Mouse (Mus musculus): Measurements from ENCODE around the gene Ndufs4. TPM values are rescaled to one million over a fixed set of nuclear protein-coding genes. Genes with fewer than 3 reads are reported as not detected.

Gene Ndufs4
- polyA plus RNA-seq, 1 experiment from 2014 or later, result 299 TPM

- WGBS, result 93% methylated on average over 3 of the region's 3 CpGs
- ATAC-seq (ENCODE audit: insufficient number of reproducible peaks, insufficient read depth, low FRiP score, low read depth), result no peak
- peaks cover 4% of the 10 kb centered on the region; the same call in 1 of the 2 replicates for H3K4me1 ChIP-seq (ENCODE audit: control insufficient read depth, insufficient read depth, low read length)
Measured at GRCm38 (mm10) chr13:114315374-114315773, 72.7 kb downstream of the Ndufs4 start.

DNA sequence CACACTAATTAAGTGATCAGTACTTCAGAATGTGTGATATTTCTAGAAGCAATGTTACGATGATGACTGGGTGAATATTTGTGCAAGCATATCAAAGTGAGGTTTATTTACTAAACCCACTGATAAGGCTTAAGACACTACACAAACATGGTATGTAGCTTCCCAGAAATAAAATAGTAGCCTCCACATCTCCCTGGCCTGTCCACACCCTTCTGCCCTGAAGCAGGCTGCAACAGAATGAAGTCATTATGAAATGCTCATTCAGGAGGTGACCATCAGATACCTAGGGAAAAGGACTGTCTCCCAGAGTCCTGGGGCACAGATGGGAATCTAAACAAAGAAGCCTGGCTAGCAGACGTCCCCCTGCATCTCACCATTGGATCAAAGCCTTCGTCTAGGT is 73.1 kb downstream of the Ndufs4 start:
- H3K4me3 ChIP-seq (ENCODE audit: low read depth, low read length), result no peak overlapping the region

More at GRCm38 (mm10) chr13:114315374-114315773, 72.7 kb downstream of the Ndufs4 start:
- no peak overlapping the region for H3K4me2 ChIP-seq (replicated peaks; ENCODE audit: low read depth, low read length)
- H3K9ac ChIP-seq (replicated peaks; ENCODE audit: low read depth, low read length), result no peak overlapping the region
- H3K27ac ChIP-seq (ENCODE audit: low read length), result no peak overlapping the region
- no peaks in the 10 kb centered on the region for H3K9me3 ChIP-seq (ENCODE audit: control insufficient read depth, low read depth, low read length)
- H3K4me3 ChIP-seq (ENCODE audit: low read depth, low read length), result no peak overlapping the region
- H3K27me3 ChIP-seq (ENCODE audit: control insufficient read depth, insufficient read depth, low read length), result no peaks in the 10 kb centered on the region
- no peaks in the 10 kb centered on the region for H3K36me3 ChIP-seq (ENCODE audit: control insufficient read depth, insufficient read depth, low read length)

DNA sequence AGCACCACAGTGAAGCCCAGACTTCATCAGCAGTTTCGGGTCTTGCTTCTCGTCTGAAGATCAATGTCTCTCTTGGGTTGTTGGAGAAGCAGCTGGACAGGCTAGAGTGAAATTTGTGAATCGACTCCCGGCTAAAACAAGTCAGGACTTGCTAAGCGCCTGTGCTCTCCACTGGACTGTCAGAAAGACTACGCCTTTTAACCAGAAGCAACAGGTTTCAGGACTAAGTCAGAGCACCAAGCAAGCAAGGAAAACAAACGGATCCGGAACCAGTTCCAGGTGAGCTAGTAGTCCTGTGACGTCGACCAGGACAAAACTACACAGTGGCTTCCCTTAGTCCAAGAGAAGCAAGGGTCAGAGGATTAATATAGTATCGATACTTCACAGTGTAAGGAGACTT is 77.5 kb downstream of the Ndufs4 start:
- WGBS, result 90% methylated on average over 11 of the region's 11 CpGs
- ATAC-seq (ENCODE audit: insufficient number of reproducible peaks, insufficient read depth, low FRiP score, low read depth), result no peak
- Histone ChIP-seq H3K27ac (ENCODE audit: low read length) (no peak overlapping the region), H3K9ac (replicated peaks; ENCODE audit: low read depth, low read length) (no peak overlapping the region), H3K9me3 (ENCODE audit: control insufficient read depth, low read depth, low read length) (no peaks in the 10 kb centered on the region), H3K27me3 (ENCODE audit: control insufficient read depth, insufficient read depth, low read length) (no peaks in the 10 kb centered on the region), H3K4me1 (ENCODE audit: control insufficient read depth, insufficient read depth, low read length) (no peaks in the 10 kb centered on the region), H3K4me2 (replicated peaks; ENCODE audit: low read depth, low read length) (no peak overlapping the region), H3K4me3 (ENCODE audit: low read depth, low read length) (no peak overlapping the region), H3K36me3 (ENCODE audit: control insufficient read depth, insufficient read depth, low read length) (no peaks in the 10 kb centered on the region)

More for the DNA sequence above, 73.1 kb downstream of the Ndufs4 start:
- Histone ChIP-seq H3K9ac (replicated peaks; ENCODE audit: low read depth, low read length) (no peak overlapping the region), H3K27ac (ENCODE audit: low read length) (no peak overlapping the region), H3K27me3 (ENCODE audit: control insufficient read depth, insufficient read depth, low read length) (no peaks in the 10 kb centered on the region), H3K36me3 (ENCODE audit: control insufficient read depth, insufficient read depth, low read length) (no peaks in the 10 kb centered on the region), H3K9me3 (ENCODE audit: control insufficient read depth, low read depth, low read length) (no peaks in the 10 kb centered on the region), H3K4me1 (ENCODE audit: control insufficient read depth, insufficient read depth, low read length) (peaks cover 4% of the 10 kb centered on the region; the same call in 1 of the 2 replicates), H3K4me2 (replicated peaks; ENCODE audit: low read depth, low read length) (no peak overlapping the region)
- ATAC-seq (ENCODE audit: insufficient number of reproducible peaks, insufficient read depth, low FRiP score, low read depth), result no peak
- WGBS, result 70% methylated on average over 3 of the region's 3 CpGs

DNA sequence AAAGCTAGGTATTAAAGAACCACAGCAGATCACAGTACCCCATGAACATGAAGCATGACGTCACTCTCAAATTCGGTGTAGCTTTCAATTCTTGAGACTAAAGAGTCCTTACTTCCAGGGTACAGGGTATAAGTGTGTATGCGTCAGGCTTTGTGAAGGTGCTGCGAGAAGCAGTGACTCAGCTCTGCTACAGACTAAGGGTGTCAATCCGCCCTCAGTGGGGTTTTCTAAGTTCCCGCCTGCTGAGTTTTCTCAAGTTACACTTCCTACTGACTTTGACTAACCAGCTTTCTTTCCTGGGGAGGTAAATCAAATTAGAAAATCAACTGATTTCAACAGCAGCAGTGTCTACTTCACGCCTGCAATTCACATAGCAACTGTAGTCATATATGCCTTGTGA is 83.4 kb downstream of the Ndufs4 start:
- Histone ChIP-seq H3K4me3 (ENCODE audit: low read depth, low read length) (no peak overlapping the region), H3K4me2 (replicated peaks; ENCODE audit: low read depth, low read length) (no peak overlapping the region), H3K9ac (replicated peaks; ENCODE audit: low read depth, low read length) (no peak overlapping the region), H3K27ac (ENCODE audit: low read length) (no peak overlapping the region), H3K4me1 (ENCODE audit: control insufficient read depth, insufficient read depth, low read length) (no peaks in the 10 kb centered on the region), H3K9me3 (ENCODE audit: control insufficient read depth, low read depth, low read length) (no peaks in the 10 kb centered on the region), H3K27me3 (ENCODE audit: control insufficient read depth, insufficient read depth, low read length) (no peaks in the 10 kb centered on the region), H3K36me3 (ENCODE audit: control insufficient read depth, insufficient read depth, low read length) (no peaks in the 10 kb centered on the region)
- no peak for ATAC-seq (ENCODE audit: insufficient number of reproducible peaks, insufficient read depth, low FRiP score, low read depth)
- 84% methylated on average over 7 of the region's 7 CpGs for WGBS

- no peak for ATAC-seq (ENCODE audit: insufficient number of reproducible peaks, insufficient read depth, low FRiP score, low read depth)
- H3K4me3 ChIP-seq (ENCODE audit: low read depth, low read length), result no peak overlapping the region
- WGBS, result 70% methylated on average over 4 of the region's 4 CpGs
Measured at GRCm38 (mm10) chr13:114303466-114304175, 84.4 kb downstream of the Ndufs4 start.

DNA sequence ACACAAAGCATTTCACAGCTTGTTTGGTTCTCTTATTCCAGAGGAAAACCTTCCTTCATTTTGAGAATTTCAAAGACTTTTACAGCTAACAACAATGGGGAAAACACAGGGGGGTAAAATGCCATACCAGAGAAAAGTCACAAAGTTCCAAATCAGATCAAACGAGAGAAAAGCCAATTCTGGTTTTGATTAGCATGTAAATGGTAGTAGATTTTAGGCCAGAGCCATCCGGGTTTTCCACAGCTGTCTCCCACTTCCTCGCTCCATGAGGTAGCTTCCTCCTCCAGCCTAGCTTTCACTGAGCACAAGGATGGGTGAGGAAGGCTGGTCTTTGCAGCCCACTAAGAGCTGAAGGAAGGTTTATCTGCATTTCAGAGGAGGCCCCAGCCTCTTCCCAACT is 90.3 kb downstream of the Ndufs4 start:
- no peak overlapping the region for H3K27ac ChIP-seq (ENCODE audit: low read length)
- H3K4me2 ChIP-seq (replicated peaks; ENCODE audit: low read depth, low read length), result no peak overlapping the region
- no peak for ATAC-seq (ENCODE audit: insufficient number of reproducible peaks, insufficient read depth, low FRiP score, low read depth)
- 48% methylated on average over 3 of the region's 3 CpGs for WGBS
- no peak overlapping the region for H3K9ac ChIP-seq (replicated peaks; ENCODE audit: low read depth, low read length)
- H3K27me3 ChIP-seq (ENCODE audit: control insufficient read depth, insufficient read depth, low read length), result no peaks in the 10 kb centered on the region
- no peaks in the 10 kb centered on the region for H3K36me3 ChIP-seq (ENCODE audit: control insufficient read depth, insufficient read depth, low read length)
- H3K4me1 ChIP-seq (ENCODE audit: control insufficient read depth, insufficient read depth, low read length), result no peaks in the 10 kb centered on the region
- H3K4me3 ChIP-seq (ENCODE audit: low read depth, low read length), result no peak overlapping the region
- no peaks in the 10 kb centered on the region for H3K9me3 ChIP-seq (ENCODE audit: control insufficient read depth, low read depth, low read length)

More at GRCm38 (mm10) chr13:114303466-114304175, 84.4 kb downstream of the Ndufs4 start:
- H3K27me3 ChIP-seq (ENCODE audit: control insufficient read depth, insufficient read depth, low read length), result no peaks in the 10 kb centered on the region
- H3K36me3 ChIP-seq (ENCODE audit: control insufficient read depth, insufficient read depth, low read length), result no peaks in the 10 kb centered on the region
- no peaks in the 10 kb centered on the region for H3K4me1 ChIP-seq (ENCODE audit: control insufficient read depth, insufficient read depth, low read length)
- no peaks in the 10 kb centered on the region for H3K9me3 ChIP-seq (ENCODE audit: control insufficient read depth, low read depth, low read length)
- no peak overlapping the region for H3K4me2 ChIP-seq (replicated peaks; ENCODE audit: low read depth, low read length)
- H3K27ac ChIP-seq (ENCODE audit: low read length), result no peak overlapping the region
- no peak overlapping the region for H3K9ac ChIP-seq (replicated peaks; ENCODE audit: low read depth, low read length)

- H3K4me2 ChIP-seq (replicated peaks; ENCODE audit: low read depth, low read length), result no peak overlapping the region
- no peaks in the 10 kb centered on the region for H3K4me1 ChIP-seq (ENCODE audit: control insufficient read depth, insufficient read depth, low read length)
- ATAC-seq (ENCODE audit: insufficient number of reproducible peaks, insufficient read depth, low FRiP score, low read depth), result no peak
- no peak overlapping the region for H3K9ac ChIP-seq (replicated peaks; ENCODE audit: low read depth, low read length)
- H3K9me3 ChIP-seq (ENCODE audit: control insufficient read depth, low read depth, low read length), result no peaks in the 10 kb centered on the region
- H3K36me3 ChIP-seq (ENCODE audit: control insufficient read depth, insufficient read depth, low read length), result no peaks in the 10 kb centered on the region
- no peaks in the 10 kb centered on the region for H3K27me3 ChIP-seq (ENCODE audit: control insufficient read depth, insufficient read depth, low read length)
- H3K27ac ChIP-seq (ENCODE audit: low read length), result no peak overlapping the region
- WGBS, result 80% methylated on average over 4 of the region's 4 CpGs
- H3K4me3 ChIP-seq (ENCODE audit: low read depth, low read length), result no peak overlapping the region
Measured at GRCm38 (mm10) chr13:114296556-114296955, 91.5 kb downstream of the Ndufs4 start.

- WGBS, result 77% methylated on average over 1 of the region's 1 CpGs
- H3K4me3 ChIP-seq (ENCODE audit: low read depth, low read length), result no peak overlapping the region
- no peak for ATAC-seq (ENCODE audit: insufficient number of reproducible peaks, insufficient read depth, low FRiP score, low read depth)
- no peaks in the 10 kb centered on the region for H3K27me3 ChIP-seq (ENCODE audit: control insufficient read depth, insufficient read depth, low read length)
- H3K36me3 ChIP-seq (ENCODE audit: control insufficient read depth, insufficient read depth, low read length), result peaks cover 4% of the 10 kb centered on the region
- H3K27ac ChIP-seq (ENCODE audit: low read length), result no peak overlapping the region
- H3K9me3 ChIP-seq (ENCODE audit: control insufficient read depth, low read depth, low read length), result no peaks in the 10 kb centered on the region
- H3K9ac ChIP-seq (replicated peaks; ENCODE audit: low read depth, low read length), result no peak overlapping the region
- H3K4me2 ChIP-seq (replicated peaks; ENCODE audit: low read depth, low read length), result no peak overlapping the region
- no peaks in the 10 kb centered on the region for H3K4me1 ChIP-seq (ENCODE audit: control insufficient read depth, insufficient read depth, low read length)
Measured at GRCm38 (mm10) chr13:114289411-114289810, 98.6 kb downstream of the Ndufs4 start.

- H3K27me3 ChIP-seq (ENCODE audit: control insufficient read depth, insufficient read depth, low read length), result no peaks in the 10 kb centered on the region
- ATAC-seq (ENCODE audit: insufficient number of reproducible peaks, insufficient read depth, low FRiP score, low read depth), result no peak
- no peak overlapping the region for H3K27ac ChIP-seq (ENCODE audit: low read length)
- H3K4me1 ChIP-seq (ENCODE audit: control insufficient read depth, insufficient read depth, low read length), result no peaks in the 10 kb centered on the region
- H3K9me3 ChIP-seq (ENCODE audit: control insufficient read depth, low read depth, low read length), result peaks cover 3% of the 10 kb centered on the region; the same call in 1 of the 2 replicates
- peaks cover 4% of the 10 kb centered on the region for H3K36me3 ChIP-seq (ENCODE audit: control insufficient read depth, insufficient read depth, low read length)
- WGBS, result 92% methylated on average over 3 of the region's 3 CpGs
- no peak overlapping the region for H3K9ac ChIP-seq (replicated peaks; ENCODE audit: low read depth, low read length)
- no peak overlapping the region for H3K4me2 ChIP-seq (replicated peaks; ENCODE audit: low read depth, low read length)
- no peak overlapping the region for H3K4me3 ChIP-seq (ENCODE audit: low read depth, low read length)
Measured at GRCm38 (mm10) chr13:114288511-114288910, 99.5 kb downstream of the Ndufs4 start.
